Mouse (Mus musculus) olfactory bulb, adult 2 months (tissue): ENCODE results near the gene Ppm1j. TPM values are rescaled to one million over a fixed set of nuclear protein-coding genes. Genes with fewer than 3 reads are reported as not detected.

Experiments used
- H3K27ac ChIP-seq: fragments of 200-500 bp; 2 replicates; pipeline ENCODE4 v1.5.1; 2012; ENCODE audit warnings: low read depth, low read length; ENCODE audit not compliant: insufficient read depth
- H3K4me1 ChIP-seq: fragments of 200-500 bp; 2 replicates; pipeline ENCODE4 v1.6.1; 2012; ENCODE audit warnings: low read length; ENCODE audit not compliant: control insufficient read depth, insufficient read depth
- H3K4me3 ChIP-seq: fragments of 200-500 bp; 2 replicates; pipeline ENCODE4 v1.5.1; 2012; ENCODE audit warnings: mild to moderate bottlenecking, low read depth, low read length, moderate library complexity; ENCODE audit not compliant: insufficient read depth
- CTCF ChIP-seq: fragments of 200-500 bp; IDR thresholded peaks from 2 replicates; pipeline ENCODE4 v1.5.1; 2012; ENCODE audit warnings: low read depth, mild to moderate bottlenecking, low read length, moderate library complexity; ENCODE audit not compliant: insufficient read depth
- POLR2A ChIP-seq: fragments of 200-500 bp; IDR thresholded peaks from 2 replicates; pipeline ENCODE4 v1.6.1; 2012; ENCODE audit warnings: mild to moderate bottlenecking, low read depth, low read length, moderate library complexity; ENCODE audit not compliant: insufficient read depth
- WGBS: fragments of 180-500 bp; shearing (Covaris S2); methylation state at CpG from one replicate; pipeline ENCODE4 v1.1.7; 2018; 5-methylcytosine and 5-hydroxymethylcytosine counted together
- polyA plus RNA-seq: library from polyadenylated mRNA; stranded (reverse); fragments of >200 nt; gene quantifications from 2 replicates; pipeline ENCODE4 v1.2.4, GENCODE M21; 2012; ENCODE audit warnings: low replicate concordance; ENCODE audit not compliant: missing spikeins, insufficient read depth, insufficient read length

The Ppm1j gene
- polyA plus RNA-seq, 1 experiment, result not detected

GRCm38 (mm10) chr3:104791017-104791416, 10.2 kb downstream of the Ppm1j start:
- Histone ChIP-seq H3K4me3 (peak overlapping the region; percentile 2; the same call in 1 of the 2 replicates), H3K4me1 (peaks cover 41% of the 10 kb centered on the region), H3K27ac (no peak overlapping the region)
- TF ChIP-seq POLR2A, result no peak
- TF ChIP-seq CTCF, result no peak
- WGBS, result 42% methylated on average over 4 of the region's 4 CpGs

- H3K27ac ChIP-seq, result no peak overlapping the region
- H3K4me3 ChIP-seq, result no peak overlapping the region
- H3K4me1 ChIP-seq, result peaks cover 41% of the 10 kb centered on the region
- 79% methylated on average over 8 of the region's 8 CpGs for WGBS
- no peak for TF ChIP-seq POLR2A
- TF ChIP-seq CTCF, result no peak
These were observed 10.8 kb downstream of the Ppm1j start for GRCm38 (mm10) chr3:104791671-104792070.

- Histone ChIP-seq H3K27ac (no peak overlapping the region), H3K4me1 (peaks cover 41% of the 10 kb centered on the region), H3K4me3 (no peak overlapping the region)
- WGBS, result 84% methylated on average over 15 of the region's 15 CpGs
- TF ChIP-seq POLR2A, result no peak
- no peak for TF ChIP-seq CTCF
These were observed 11.8 kb downstream of the Ppm1j start for GRCm38 (mm10) chr3:104792360-104793270.

- WGBS, result 66% methylated on average over 20 of the region's 20 CpGs
- TF ChIP-seq POLR2A, result no peak
- no peak for TF ChIP-seq CTCF
- Histone ChIP-seq H3K4me1 (peaks cover 32% of the 10 kb centered on the region), H3K27ac (no peak overlapping the region), H3K4me3 (no peak overlapping the region)
These were observed 13.3 kb downstream of the Ppm1j start for GRCm38 (mm10) chr3:104793871-104794828.

GRCm38 (mm10) chr3:104794953-104795470, 14.2 kb downstream of the Ppm1j start:
- Histone ChIP-seq H3K4me1 (peaks cover 24% of the 10 kb centered on the region), H3K27ac (no peak overlapping the region), H3K4me3 (no peak overlapping the region)
- TF ChIP-seq POLR2A (no peak), CTCF (no peak)
- WGBS, result 77% methylated on average over 12 of the region's 12 CpGs

- H3K27ac ChIP-seq, result no peak overlapping the region
- 74% methylated on average over 15 of the region's 15 CpGs for WGBS
- H3K4me3 ChIP-seq, result no peak overlapping the region
- peaks cover 16% of the 10 kb centered on the region for H3K4me1 ChIP-seq
- TF ChIP-seq CTCF (no peak), POLR2A (no peak)
These were observed 14.9 kb downstream of the Ppm1j start for GRCm38 (mm10) chr3:104795661-104796340.

- no peak overlapping the region for H3K4me3 ChIP-seq
- H3K4me1 ChIP-seq, result peaks cover 9% of the 10 kb centered on the region
- WGBS, result 86% methylated on average over 15 of the region's 15 CpGs
- TF ChIP-seq POLR2A, result no peak
- TF ChIP-seq CTCF, result no peak
- H3K27ac ChIP-seq, result no peak overlapping the region
These were observed 15.7 kb downstream of the Ppm1j start for GRCm38 (mm10) chr3:104796430-104797082.

- TF ChIP-seq POLR2A (no peak), CTCF (no peak)
- 97% methylated on average over 11 of the region's 11 CpGs for WGBS
- no peak overlapping the region for H3K4me3 ChIP-seq
- H3K27ac ChIP-seq, result no peak overlapping the region
- no peaks in the 10 kb centered on the region for H3K4me1 ChIP-seq
These were observed 19.8 kb downstream of the Ppm1j start for GRCm38 (mm10) chr3:104800681-104801080.
